Mouse (Mus musculus) neural tube, embryonic 12.5 days (tissue): ENCODE results near the gene Zfp157. TPM values are rescaled to one million over a fixed set of nuclear protein-coding genes. Genes with fewer than 3 reads are reported as not detected.
A peak's percentile ranks its signal among the peaks of the same experiment; 100 is the strongest.
"Not testable (repeated sequence)": the region's sequence is repeated elsewhere in the genome, so short reads cannot be mapped to it uniquely, and the experiment has no call there.

ENCODE experiments used
- ATAC-seq: fragments of 200-750 bp; cut with Nextera tagmentation; 2 replicates; pipeline ENCODE4 v1.8.0; 2017; ENCODE audit warnings: low read depth, mild to moderate bottlenecking, moderate TSS enrichment, moderate library complexity; ENCODE audit not compliant: low FRiP score
- H3K27ac ChIP-seq: fragments of 300-500 bp; sonication (generic); 2 replicates; pipeline ENCODE4 v1.5.1; 2016
- H3K27me3 ChIP-seq: fragments of 300-500 bp; sonication (generic); replicated peaks from 2 replicates; pipeline ENCODE4 v1.6.1; 2016; ENCODE audit warnings: mild to moderate bottlenecking
- H3K36me3 ChIP-seq: fragments of 300-500 bp; sonication (generic); 2 replicates; pipeline ENCODE4 v1.6.1; 2016; ENCODE audit warnings: mild to moderate bottlenecking
- H3K4me1 ChIP-seq: fragments of 300-500 bp; sonication (generic); 2 replicates; pipeline ENCODE4 v1.6.1; 2016
- H3K4me2 ChIP-seq: fragments of 300-500 bp; sonication (generic); replicated peaks from 2 replicates; pipeline ENCODE4 v1.6.1; 2016; ENCODE audit warnings: mild to moderate bottlenecking
- H3K4me3 ChIP-seq: fragments of 300-500 bp; sonication (generic); 2 replicates; pipeline ENCODE4 v1.5.1; 2016
- H3K9ac ChIP-seq: fragments of 300-500 bp; sonication (generic); 2 replicates; pipeline ENCODE4 v1.6.1; 2016; ENCODE audit warnings: mild to moderate bottlenecking
- H3K9me3 ChIP-seq: fragments of 300-500 bp; sonication (generic); 2 replicates; pipeline ENCODE4 v1.6.1; 2016; ENCODE audit warnings: mild to moderate bottlenecking
- WGBS: fragments of 180-500 bp; shearing (Covaris S2); methylation state at CpG from one replicate; pipeline ENCODE4 v1.1.7; 2016; 5-methylcytosine and 5-hydroxymethylcytosine counted together
- polyA plus RNA-seq: library from polyadenylated mRNA; unstranded; fragments of >200 nt; fragmentation: Nextera tagmentation; extraction: Ambion mirVana; gene quantifications from 2 replicates; pipeline ENCODE4 v1.2.1, GENCODE M21; 2016

Gene Zfp157
- polyA plus RNA-seq = 60.0 and 68.0 TPM in 2 replicates

DNA sequence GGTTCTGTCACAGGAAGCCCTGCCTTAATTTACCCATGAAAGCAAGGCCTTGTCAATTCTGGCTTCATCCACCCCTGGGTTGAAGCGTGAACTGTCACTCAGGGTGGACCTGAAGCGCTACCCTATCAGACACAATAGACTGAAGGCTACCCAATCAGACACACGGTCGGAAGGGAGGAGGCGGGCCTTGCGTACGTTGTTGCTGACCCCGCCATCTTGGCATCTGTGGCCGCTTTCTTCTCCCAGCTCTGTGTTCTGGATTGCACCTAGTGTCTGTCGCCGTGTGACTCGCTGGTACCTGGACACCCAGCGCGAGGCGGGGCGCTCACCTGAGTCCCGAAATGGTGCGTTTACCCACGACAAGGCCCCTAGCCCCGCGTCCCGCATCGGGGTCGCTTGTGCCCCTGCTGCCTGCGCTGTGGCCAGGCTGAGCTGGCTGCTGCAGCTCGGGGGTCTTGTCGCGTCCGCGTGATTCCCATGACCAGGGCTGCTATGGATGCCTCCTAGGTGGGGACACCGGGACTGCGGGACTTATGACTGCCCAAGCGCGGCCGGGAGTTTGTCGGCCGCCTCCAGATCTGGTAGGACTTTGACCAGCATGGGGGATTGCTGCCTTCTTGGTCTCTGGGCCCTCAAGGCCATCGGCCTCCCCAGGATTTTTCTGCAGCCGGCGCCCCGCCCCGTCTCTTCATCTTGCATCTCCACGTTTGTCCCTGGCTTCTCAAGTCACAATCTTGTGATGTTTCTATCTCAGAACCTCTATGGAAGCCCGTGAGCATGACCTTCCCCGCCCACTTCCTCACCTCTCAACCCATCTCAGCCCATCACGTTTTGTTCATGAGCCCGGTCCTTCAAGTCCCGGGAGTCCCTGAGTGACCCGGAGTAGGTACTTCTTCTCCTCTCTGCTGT lies at the start of gene Zfp157:
TSS of gene Zfp157 (plus strand) at position 183 of the 909 bp plus-strand sequence.
- H3K9ac ChIP-seq = peak within 1 kb of the TSS; percentile 98
- H3K4me1 ChIP-seq = peaks cover 19% of the 10 kb centered on the region
- peak within 1 kb of the TSS; percentile 65 for H3K27ac ChIP-seq
- no peaks in the 10 kb centered on the region for H3K9me3 ChIP-seq
- H3K27me3 ChIP-seq = no peaks in the 10 kb centered on the region
- H3K4me2 ChIP-seq = peak within 1 kb of the TSS; percentile 90
- H3K4me3 ChIP-seq = peak within 1 kb of the TSS; percentile 96
- peaks cover 29% of the 10 kb centered on the region for H3K36me3 ChIP-seq
- ATAC-seq = peak; percentile 100
- WGBS = under 1% methylated on average over 49 of the region's 49 CpGs

DNA sequence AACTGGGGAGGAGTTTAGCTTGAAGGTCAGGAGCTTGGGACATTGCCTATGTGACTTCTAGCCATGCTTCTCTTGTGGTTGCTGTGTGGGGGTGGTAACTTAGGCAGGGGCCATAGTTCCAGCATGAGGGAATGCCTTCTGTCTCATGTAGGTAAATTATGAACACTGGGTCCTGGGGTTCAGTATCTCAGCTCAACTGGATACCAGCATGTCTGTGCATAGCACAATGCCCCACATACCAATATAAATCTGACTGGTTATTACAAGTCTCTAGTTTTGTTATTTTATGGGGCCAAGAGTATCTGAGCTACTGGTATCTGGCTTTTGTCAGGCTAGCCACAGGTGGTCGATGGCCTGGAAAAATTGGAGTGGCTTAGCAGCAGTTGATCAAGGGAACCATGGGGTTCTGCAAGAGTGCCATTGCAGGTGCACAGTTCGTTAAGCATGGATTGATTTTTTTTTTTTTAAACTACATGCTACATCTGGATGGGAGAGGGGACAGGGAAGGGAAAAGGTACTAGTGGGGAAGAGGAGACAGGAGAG lies 43.4 kb upstream of the Zfp157 start:
- Histone ChIP-seq H3K4me3 (no peak overlapping the region), H3K36me3 (no peaks in the 10 kb centered on the region), H3K27me3 (no peaks in the 10 kb centered on the region), H3K4me1 (no peaks in the 10 kb centered on the region), H3K9ac (no peak overlapping the region), H3K27ac (no peak overlapping the region), H3K4me2 (no peak overlapping the region), H3K9me3 (no peaks in the 10 kb centered on the region)
- WGBS = 53% methylated on average over 2 of the region's 2 CpGs
- no peak for ATAC-seq

DNA sequence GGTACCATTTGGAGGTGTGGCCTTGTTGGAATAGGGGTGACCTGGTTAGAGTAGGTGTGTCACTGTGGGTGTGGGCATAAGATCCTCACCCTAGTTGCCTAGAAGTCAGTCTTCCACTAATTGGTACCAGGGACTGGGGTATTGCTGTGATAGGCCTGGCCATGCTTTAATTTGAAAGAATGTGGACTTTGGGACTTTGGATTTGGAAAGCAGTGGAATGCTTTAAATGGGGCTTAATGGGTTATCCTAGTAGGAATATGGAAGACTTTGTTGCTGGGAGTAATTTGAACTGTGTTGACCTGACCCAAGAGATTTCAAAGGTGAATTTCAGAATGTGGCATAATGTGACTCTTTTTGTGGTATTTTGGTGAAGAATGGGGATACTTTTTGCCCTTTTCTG lies 40.8 kb upstream of the Zfp157 start:
- H3K9me3 ChIP-seq, H3K27ac ChIP-seq, H3K4me2 ChIP-seq, H3K27me3 ChIP-seq, H3K4me1 ChIP-seq, H3K9ac ChIP-seq, H3K36me3 ChIP-seq, H3K4me3 ChIP-seq, ATAC-seq: not testable (repeated sequence)

DNA sequence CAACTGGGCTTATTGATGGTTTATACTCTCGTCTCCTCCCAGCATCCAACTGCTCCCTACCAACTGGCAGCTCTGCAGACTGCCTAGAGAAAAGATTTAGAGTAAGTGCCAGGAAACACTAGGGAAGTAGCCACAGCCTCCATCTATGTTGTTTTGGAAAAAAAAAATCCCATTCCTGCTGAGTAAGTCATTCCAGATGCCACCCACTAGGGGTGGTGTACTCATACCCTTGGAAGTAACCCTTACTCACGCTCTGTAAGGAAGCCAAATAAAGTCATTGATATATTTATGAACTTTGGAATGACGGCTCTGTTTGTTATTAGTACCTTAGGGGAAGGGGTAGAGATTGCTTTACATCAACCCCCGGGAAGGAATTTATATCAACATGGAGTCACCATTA lies 17.1 kb downstream of the Zfp157 start:
- Histone ChIP-seq H3K27me3 (no peaks in the 10 kb centered on the region), H3K4me3 (no peak overlapping the region), H3K9me3 (peaks cover 34% of the 10 kb centered on the region), H3K36me3 (peaks cover 68% of the 10 kb centered on the region), H3K9ac (no peak overlapping the region), H3K27ac (no peak overlapping the region), H3K4me1 (no peaks in the 10 kb centered on the region), H3K4me2 (no peak overlapping the region)
- whole genome bisulfite sequencing = 93% methylated on average over 4 of the region's 4 CpGs
- ATAC-seq = no peak

DNA sequence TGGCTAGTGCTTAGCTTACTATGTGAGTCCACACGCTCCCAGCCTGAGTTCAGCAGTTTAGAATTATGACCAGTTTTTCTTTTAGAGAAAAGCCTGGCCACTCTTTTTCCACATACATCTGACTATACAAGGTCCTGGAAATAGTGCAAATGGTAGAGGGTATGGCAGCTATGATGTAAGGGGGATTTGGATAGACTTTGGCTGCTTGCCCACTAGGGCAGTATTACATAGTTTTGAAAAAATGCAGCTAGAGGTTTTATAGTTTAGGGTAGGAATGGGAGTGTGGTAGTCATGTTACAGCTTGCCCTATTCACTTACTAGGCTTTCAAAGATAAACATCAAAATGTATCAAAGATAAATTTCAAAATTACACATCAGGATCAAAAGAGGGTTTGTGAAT lies 17.8 kb downstream of the Zfp157 start:
- Histone ChIP-seq H3K36me3 (peaks cover 62% of the 10 kb centered on the region), H3K4me3 (no peak overlapping the region), H3K27ac (no peak overlapping the region), H3K4me2 (no peak overlapping the region), H3K27me3 (no peaks in the 10 kb centered on the region), H3K9ac (no peak overlapping the region), H3K9me3 (peaks cover 34% of the 10 kb centered on the region), H3K4me1 (no peaks in the 10 kb centered on the region)
- ATAC-seq = no peak
- WGBS = 95% methylated on average over 1 of the region's 1 CpGs

DNA sequence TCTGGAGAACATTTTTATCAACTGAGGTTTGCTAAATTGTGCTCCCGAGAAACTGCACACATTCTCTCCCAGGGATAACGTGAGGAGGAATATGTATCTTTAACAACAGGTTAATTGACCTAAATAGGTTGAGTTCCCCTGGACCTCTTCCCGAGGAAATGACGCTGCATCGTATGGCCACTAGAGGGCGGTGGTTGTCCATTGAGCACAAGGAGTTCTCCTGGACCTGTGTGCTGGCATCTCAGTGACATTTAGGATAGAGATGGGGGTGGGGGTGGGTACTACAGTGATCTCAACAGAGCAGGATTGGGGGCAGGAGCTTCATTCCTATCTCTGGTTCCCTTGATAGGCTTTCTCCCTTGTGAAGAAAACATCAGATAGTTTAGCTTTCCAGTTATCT lies 32.3 kb downstream of the Zfp157 start:
- Histone ChIP-seq H3K9ac (no peak overlapping the region), H3K36me3 (no peaks in the 10 kb centered on the region), H3K27me3 (no peaks in the 10 kb centered on the region), H3K27ac (no peak overlapping the region), H3K4me2 (no peak overlapping the region), H3K4me3 (no peak overlapping the region), H3K9me3 (no peaks in the 10 kb centered on the region), H3K4me1 (no peaks in the 10 kb centered on the region)
- no peak for ATAC-seq
- 25% methylated on average over 6 of the region's 6 CpGs for WGBS

DNA sequence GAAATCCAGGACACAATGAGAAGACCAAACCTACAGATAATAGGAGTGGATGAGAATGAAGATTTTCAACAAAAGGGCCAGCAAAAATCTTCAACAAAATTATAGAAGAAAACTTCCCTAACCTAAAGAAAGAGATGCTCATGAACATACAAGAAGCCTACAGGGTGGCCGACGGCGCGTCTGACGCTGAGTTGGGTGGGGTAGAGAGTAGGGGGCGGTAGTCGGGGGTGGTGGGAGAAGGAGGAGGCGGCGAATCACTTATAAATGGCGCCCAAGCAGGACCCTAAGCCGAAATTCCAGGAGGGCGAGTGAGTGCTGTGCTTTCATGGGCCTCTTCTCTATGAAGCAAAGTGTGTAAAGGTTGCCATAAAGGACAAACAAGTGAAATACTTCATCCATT lies 63.3 kb downstream of the Zfp157 start:
- H3K27ac ChIP-seq, H3K9me3 ChIP-seq, H3K4me1 ChIP-seq, H3K9ac ChIP-seq, ATAC-seq, H3K36me3 ChIP-seq, H3K27me3 ChIP-seq, H3K4me2 ChIP-seq, H3K4me3 ChIP-seq: not testable (repeated sequence)
- 91% methylated on average over 12 of the region's 12 CpGs for WGBS

Other genes starting within 250 kb of the Zfp157 start
- gene Mblac1, start 247.2 kb upstream of the Zfp157 start, polyA plus RNA-seq = 12.3 and 12.6 TPM in 2 replicates
- gene Nxpe5, start 215.6 kb upstream of the Zfp157 start, polyA plus RNA-seq = not detected in 2 replicates
- gene Lamtor4, start 186.0 kb upstream of the Zfp157 start, polyA plus RNA-seq = 66.4 and 67.2 TPM in 2 replicates
- gene BC037034, start 177.4 kb upstream of the Zfp157 start, polyA plus RNA-seq = 20.1 and 25.4 TPM in 2 replicates
- gene Gal3st4, start 168.6 kb upstream of the Zfp157 start, polyA plus RNA-seq = 4.3 and 5.0 TPM in 2 replicates
- 0.05 and 0.17 TPM in 2 replicates for gene Gm43720, start 161.5 kb upstream of the Zfp157 start, polyA plus RNA-seq
- gene Gpc2, start 161.5 kb upstream of the Zfp157 start, polyA plus RNA-seq = 175 and 179 TPM in 2 replicates
- 3.6 and 4.5 TPM in 2 replicates for gene Stag3, start 161.2 kb upstream of the Zfp157 start, polyA plus RNA-seq
- gene Pvrig, start 99.5 kb upstream of the Zfp157 start, polyA plus RNA-seq = 0.19 TPM in 1 of 2 replicates, not detected in the other
- gene 1700123K08Rik, start 123.2 kb downstream of the Zfp157 start, polyA plus RNA-seq = not detected in 2 replicates
- 79.5 and 80.5 TPM in 2 replicates for gene Zfp68, start 178.3 kb downstream of the Zfp157 start, polyA plus RNA-seq
- gene A430033K04Rik, start 181.4 kb downstream of the Zfp157 start, polyA plus RNA-seq = 16.1 and 16.8 TPM in 2 replicates